Mouse (Mus musculus): Measurements from ENCODE around the gene Gm28048. TPM values are rescaled to one million over a fixed set of nuclear protein-coding genes. Genes with fewer than 3 reads are reported as not detected.

The Gm28048 gene
- polyA plus RNA-seq, 1 experiment from 2014 or later, result 14.6 TPM

DNA sequence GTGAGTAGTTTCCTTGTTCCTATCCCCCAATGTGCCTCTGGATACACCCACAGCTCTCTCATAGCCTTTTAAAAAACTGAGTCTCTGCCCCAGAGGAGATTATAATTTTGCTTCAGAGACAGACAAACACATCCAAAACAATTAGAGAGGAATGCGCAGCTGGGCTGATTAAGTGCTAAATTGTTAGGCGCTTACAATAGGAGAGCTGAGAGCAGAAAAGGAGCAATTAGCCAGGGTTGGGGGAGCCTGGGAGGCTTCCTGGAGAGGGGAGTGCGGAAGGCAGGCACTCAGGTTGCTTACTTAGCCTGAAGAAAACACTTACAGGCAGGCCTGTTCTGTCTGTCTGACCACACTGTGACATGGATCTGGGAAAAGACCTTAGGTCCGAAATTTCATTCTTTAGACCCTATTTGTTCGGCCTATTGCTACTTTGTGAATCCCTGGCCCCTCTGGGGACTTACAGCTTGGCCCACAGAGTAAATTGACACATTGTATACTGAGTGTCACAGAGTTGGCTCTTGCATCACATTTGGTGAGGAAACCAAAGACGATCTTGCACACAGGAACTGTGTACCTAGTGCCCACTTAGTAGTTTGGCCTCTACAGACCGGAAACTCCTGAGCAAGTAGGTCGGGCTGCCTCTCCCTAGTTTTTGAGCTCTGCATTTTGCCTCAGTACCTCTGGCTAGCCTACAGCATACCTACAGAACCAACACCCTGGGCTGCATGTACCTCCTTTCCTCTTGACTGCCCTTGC lies 117.4 kb downstream of the Gm28048 start:
- Histone ChIP-seq H3K4me2 (no peak overlapping the region), H3K36me3 (no peaks in the 10 kb centered on the region), H3K4me3 (no peak overlapping the region), H3K9me3 (no peaks in the 10 kb centered on the region), H3K4me1 (peaks cover 14% of the 10 kb centered on the region; the same call in 1 of the 2 replicates), H3K9ac (no peak overlapping the region), H3K27ac (no peak overlapping the region), H3K27me3 (0 out of 2 replicates have a peak, but pooled peaks cover 3% of the 10 kb centered on the region)
- no peak for ATAC-seq (ENCODE audit: borderline replicate concordance, extremely low read depth, low FRiP score, low TSS enrichment)
- 58% methylated on average over 8 of the region's 8 CpGs for WGBS

DNA sequence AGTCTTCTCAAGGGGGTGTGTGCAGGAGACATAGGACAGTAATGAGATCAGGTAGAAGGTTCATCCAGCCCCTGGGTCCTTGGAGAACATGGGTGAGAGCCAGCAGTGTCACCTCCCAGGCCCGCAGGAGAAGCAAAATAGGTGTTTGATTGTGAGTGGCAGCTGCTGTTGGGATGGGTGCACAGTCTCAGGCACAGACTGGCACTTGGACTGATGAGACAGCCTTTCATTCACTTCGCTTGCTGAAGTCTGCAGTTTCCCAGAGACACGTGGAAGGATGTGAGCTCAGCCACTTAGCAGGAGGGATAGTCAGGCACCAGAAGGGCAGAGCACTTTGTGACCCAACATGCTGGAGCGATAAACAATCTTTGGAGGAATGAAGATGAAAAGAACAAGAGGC lies 118.3 kb downstream of the Gm28048 start:
- Histone ChIP-seq H3K9ac (no peak overlapping the region), H3K4me1 (peaks cover 20% of the 10 kb centered on the region), H3K27me3 (peaks cover 8% of the 10 kb centered on the region), H3K27ac (no peak overlapping the region), H3K4me2 (no peak overlapping the region), H3K36me3 (no peaks in the 10 kb centered on the region), H3K4me3 (no peak overlapping the region), H3K9me3 (no peaks in the 10 kb centered on the region)
- ATAC-seq (ENCODE audit: borderline replicate concordance, extremely low read depth, low FRiP score, low TSS enrichment), result no peak
- WGBS, result 48% methylated on average over 4 of the region's 4 CpGs

DNA sequence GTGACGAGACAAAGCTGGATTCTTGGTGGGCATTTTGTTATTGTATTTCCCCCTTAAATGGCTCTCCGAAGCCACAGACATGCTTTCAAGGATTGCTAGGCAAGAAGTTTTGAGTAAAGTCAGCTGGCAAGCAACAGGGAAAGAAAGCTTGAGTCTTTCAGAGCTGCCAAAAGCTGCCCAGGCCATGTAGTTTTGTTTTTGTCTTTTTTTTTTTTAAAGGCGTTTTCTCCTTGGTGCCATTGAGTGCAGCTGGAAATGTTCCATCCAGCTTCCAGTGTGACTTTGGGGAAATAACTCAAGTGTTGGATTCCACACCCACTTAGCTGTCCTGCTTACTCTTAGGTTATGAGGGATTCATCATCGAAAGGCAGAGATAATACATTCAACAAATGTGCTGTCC lies 120.6 kb downstream of the Gm28048 start:
- H3K9me3 ChIP-seq, result no peaks in the 10 kb centered on the region
- ATAC-seq (ENCODE audit: borderline replicate concordance, extremely low read depth, low FRiP score, low TSS enrichment), result no peak
- H3K27ac ChIP-seq, result no peak overlapping the region
- H3K4me1 ChIP-seq, result peaks cover 24% of the 10 kb centered on the region
- H3K4me2 ChIP-seq, result peak overlapping the region; percentile 95; the same call in 1 of the 2 replicates
- H3K9ac ChIP-seq, result no peak overlapping the region
- WGBS, result 56% methylated on average over 4 of the region's 4 CpGs
- no peak overlapping the region for H3K4me3 ChIP-seq
- H3K27me3 ChIP-seq, result peaks cover 12% of the 10 kb centered on the region
- no peaks in the 10 kb centered on the region for H3K36me3 ChIP-seq

DNA sequence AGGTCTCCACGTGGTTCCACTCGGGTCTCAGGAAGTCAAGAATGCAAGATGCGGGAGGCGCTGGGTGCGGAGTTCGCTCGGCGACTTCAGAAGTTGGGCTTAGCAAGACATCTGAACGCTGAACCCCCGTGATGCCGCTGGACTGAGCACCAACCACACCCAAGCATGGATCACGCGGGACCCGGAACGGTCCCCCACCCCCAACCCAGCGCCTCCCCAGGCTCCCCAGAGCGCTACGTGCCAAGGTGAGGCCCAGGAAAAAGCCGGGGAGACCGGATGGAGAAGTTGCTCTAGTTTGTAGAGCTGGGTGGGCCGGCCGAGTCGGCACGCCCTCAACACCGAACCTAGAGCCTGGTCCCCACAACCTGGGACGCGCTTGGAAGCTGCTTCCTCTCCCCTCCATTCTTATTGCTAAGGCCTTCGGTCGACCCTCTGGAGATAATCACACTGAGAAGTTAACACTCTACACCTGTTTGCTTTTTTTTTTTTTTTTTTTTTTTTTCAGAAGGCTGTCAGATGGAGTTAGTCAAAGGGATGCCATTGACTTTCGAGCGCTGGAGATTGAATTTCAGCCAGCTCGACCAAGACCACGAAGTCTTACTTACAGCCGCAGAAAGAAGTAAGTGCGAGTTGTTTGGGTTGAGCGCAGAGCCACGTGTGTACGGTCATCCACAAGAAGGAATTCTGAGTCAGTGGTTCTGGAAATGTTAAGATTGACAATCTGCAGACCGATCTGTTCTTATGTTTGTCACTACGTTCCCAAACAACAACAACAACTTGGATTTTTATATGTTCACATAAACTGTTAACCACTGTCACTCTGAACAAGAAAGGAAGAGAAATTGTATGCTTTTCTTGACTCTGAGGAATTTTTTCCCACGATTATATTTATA lies 121.3 kb downstream of the Gm28048 start, which contains the start of gene B3gnt2:
Gene B3gnt2 (minus strand): TSS at position 627 of the 893 bp plus-strand sequence.
- peak; percentile 22; the same call in 1 of the 2 replicates for ATAC-seq (ENCODE audit: borderline replicate concordance, extremely low read depth, low FRiP score, low TSS enrichment)
- peaks cover 24% of the 10 kb centered on the region for H3K4me1 ChIP-seq
- H3K4me3 ChIP-seq, result peak within 1 kb of the TSS; percentile 81
- H3K27ac ChIP-seq, result peak within 1 kb of the TSS; percentile 89
- H3K9me3 ChIP-seq, result no peaks in the 10 kb centered on the region
- no peaks in the 10 kb centered on the region for H3K36me3 ChIP-seq
- WGBS, result 4% methylated on average over 41 of the region's 41 CpGs
- peak within 1 kb of the TSS; percentile 95 for H3K4me2 ChIP-seq
- H3K9ac ChIP-seq, result peak within 1 kb of the TSS; percentile 71
- peaks cover 12% of the 10 kb centered on the region for H3K27me3 ChIP-seq

DNA sequence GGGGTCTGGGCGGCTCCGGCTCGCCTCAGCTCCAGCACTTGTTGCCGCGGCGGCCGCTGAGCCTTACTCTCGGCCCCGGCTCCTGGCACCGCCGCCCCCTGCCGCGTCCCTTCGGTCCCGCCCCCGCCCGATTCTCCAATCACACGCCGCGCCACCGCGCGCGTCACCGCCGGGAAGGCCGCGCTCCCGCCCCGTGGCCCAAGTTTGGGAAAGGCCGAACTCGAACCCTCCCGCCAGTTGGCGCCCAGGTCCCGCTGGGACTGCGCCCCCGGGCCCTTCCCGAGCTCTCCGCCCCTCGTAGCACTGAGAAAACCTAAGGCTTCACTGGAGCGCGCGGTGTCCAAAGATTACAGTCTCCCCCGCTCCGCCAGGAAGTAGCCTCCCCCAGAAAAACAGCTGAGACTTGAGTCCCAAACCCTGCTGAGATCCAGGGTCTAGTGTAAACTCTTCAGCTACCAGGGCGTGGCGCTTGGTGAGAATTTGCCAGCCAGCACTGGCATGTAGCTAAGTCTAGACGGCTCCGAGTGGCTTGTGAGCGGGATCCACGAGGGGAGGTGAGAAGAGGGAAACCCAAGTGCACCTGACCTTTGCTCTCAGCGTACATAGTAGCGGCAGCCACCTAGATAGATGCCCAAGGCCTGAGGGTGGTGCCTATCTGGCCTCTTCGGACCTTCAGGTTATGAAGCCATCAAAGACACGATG lies 122.1 kb downstream of the Gm28048 start:
- ATAC-seq (ENCODE audit: borderline replicate concordance, extremely low read depth, low FRiP score, low TSS enrichment), result peak; percentile 93
- peaks cover 12% of the 10 kb centered on the region for H3K27me3 ChIP-seq
- peak overlapping the region; percentile 81 for H3K4me3 ChIP-seq
- H3K9me3 ChIP-seq, result no peaks in the 10 kb centered on the region
- H3K36me3 ChIP-seq, result no peaks in the 10 kb centered on the region
- H3K4me1 ChIP-seq, result peaks cover 24% of the 10 kb centered on the region
- H3K4me2 ChIP-seq, result peak overlapping the region; percentile 95
- peak overlapping the region; percentile 71 for H3K9ac ChIP-seq
- H3K27ac ChIP-seq, result peak overlapping the region; percentile 89
- under 1% methylated on average over 55 of the region's 55 CpGs for WGBS

DNA sequence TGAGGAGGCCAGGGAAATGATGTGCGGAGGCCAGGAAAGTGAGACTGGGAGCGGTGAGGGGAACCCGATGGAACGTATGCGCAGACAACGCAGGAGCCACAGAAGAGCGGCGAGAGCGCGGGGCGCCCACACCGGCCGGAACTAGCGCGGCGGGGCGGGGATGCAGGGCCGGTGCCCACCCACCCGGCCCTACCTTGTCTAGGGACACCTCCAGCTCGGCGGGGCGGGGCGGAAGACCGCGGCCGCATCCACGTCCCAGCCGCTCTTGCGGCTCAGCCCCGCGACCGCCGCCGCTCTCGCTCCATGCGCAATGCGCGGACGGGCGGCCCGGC lies 122.6 kb downstream of the Gm28048 start:
- peak overlapping the region; percentile 71 for H3K9ac ChIP-seq
- ATAC-seq (ENCODE audit: borderline replicate concordance, extremely low read depth, low FRiP score, low TSS enrichment), result peak; percentile 69
- H3K36me3 ChIP-seq, result no peaks in the 10 kb centered on the region
- peaks cover 12% of the 10 kb centered on the region for H3K27me3 ChIP-seq
- H3K4me1 ChIP-seq, result peaks cover 24% of the 10 kb centered on the region
- peak overlapping the region; percentile 89 for H3K27ac ChIP-seq
- H3K9me3 ChIP-seq, result no peaks in the 10 kb centered on the region
- peak overlapping the region; percentile 81 for H3K4me3 ChIP-seq
- H3K4me2 ChIP-seq, result peak overlapping the region; percentile 95
- WGBS, result under 1% methylated on average over 32 of the region's 41 CpGs

DNA sequence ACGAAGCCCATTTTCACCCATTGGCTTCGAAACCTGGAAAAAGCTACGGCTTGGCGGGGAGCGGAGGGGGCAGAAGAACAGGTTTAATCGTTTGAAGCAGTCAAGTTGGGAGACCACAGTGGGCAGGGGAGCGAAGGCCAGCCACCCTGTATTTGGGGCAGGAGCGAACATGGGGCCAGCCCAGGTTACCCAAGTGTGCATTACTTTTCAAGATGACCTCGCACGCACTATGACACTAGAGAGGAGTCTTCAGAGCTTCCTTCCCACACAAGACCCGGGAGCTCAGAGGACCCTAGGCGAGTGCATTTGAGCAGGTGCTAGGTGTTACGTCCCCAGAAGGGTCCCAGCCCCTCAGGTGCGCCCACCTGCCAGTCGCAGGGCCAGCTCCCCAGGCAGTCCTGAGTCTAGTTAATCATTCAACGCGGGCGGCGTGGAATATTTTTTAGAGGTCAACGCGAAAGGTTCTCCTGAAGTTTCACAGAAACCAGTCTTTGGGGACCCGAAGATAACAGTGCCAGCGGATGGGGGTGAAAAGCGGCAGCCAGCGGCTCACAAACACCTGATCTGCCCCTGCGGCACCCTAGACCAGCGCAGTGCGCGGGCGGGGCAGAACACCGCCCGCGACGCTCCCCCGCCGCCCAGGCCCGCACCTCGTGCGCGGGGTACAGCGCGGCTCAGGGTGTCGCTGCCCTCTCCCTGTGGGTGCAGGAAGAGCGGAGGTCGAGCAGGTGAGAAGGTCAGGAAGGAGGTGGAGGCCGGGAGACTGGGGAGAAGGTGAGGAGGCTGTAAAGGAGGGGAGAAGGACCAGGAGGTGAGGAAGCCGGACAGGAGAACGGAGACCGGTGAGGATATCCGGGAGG lies 123.2 kb downstream of the Gm28048 start:
- peaks cover 12% of the 10 kb centered on the region for H3K27me3 ChIP-seq
- peak overlapping the region; percentile 89 for H3K27ac ChIP-seq
- peaks cover 23% of the 10 kb centered on the region for H3K4me1 ChIP-seq
- peak overlapping the region; percentile 81 for H3K4me3 ChIP-seq
- H3K9me3 ChIP-seq, result no peaks in the 10 kb centered on the region
- WGBS, result 2% methylated on average over 50 of the region's 50 CpGs
- peak overlapping the region; percentile 71 for H3K9ac ChIP-seq
- no peaks in the 10 kb centered on the region for H3K36me3 ChIP-seq
- peak overlapping the region; percentile 95 for H3K4me2 ChIP-seq
- ATAC-seq (ENCODE audit: borderline replicate concordance, extremely low read depth, low FRiP score, low TSS enrichment), result 0 out of 2 replicates have a peak, but pooled peaks have one; percentile 8

DNA sequence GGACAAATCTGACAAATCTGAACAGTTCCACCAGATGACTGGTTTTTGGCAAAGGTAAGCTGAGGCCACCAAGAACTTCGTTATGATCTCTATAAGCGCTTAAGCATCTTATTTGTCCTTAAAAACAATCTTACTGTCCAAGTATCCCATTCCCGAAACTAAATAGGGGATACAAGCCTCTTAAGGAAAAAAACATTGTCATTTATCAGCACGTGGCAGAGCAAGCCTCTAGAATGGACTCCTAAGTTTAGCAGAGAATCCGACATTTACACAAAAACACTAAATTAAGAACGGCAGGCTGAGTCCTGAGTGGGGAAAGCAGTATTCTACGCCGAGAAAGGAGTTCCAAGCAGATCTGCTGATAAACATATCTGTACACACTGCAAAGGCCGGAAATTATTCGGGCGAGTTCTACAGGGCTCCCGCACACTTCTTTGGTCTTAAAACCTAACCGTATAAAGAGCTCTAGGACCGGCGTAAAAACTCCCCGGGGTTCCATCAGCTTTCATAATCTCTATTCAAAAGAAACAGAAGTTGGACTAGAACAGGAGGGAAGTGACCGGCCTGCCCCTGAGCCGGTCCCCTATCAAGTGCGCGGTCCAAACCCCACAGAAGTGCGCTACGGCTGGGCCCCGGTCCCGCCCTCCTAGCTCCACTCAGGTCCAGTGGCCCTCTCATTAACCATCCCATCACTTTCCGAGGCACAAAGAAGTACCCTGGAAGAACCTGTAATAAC lies 124.0 kb downstream of the Gm28048 start:
- peaks cover 12% of the 10 kb centered on the region for H3K27me3 ChIP-seq
- H3K4me1 ChIP-seq, result peaks cover 29% of the 10 kb centered on the region
- no peak for ATAC-seq (ENCODE audit: borderline replicate concordance, extremely low read depth, low FRiP score, low TSS enrichment)
- H3K9ac ChIP-seq, result peak overlapping the region; percentile 71
- H3K4me3 ChIP-seq, result peak overlapping the region; percentile 81
- H3K27ac ChIP-seq, result no peak overlapping the region
- 16% methylated on average over 25 of the region's 25 CpGs for WGBS
- no peaks in the 10 kb centered on the region for H3K9me3 ChIP-seq
- peak overlapping the region; percentile 95 for H3K4me2 ChIP-seq
- no peaks in the 10 kb centered on the region for H3K36me3 ChIP-seq

DNA sequence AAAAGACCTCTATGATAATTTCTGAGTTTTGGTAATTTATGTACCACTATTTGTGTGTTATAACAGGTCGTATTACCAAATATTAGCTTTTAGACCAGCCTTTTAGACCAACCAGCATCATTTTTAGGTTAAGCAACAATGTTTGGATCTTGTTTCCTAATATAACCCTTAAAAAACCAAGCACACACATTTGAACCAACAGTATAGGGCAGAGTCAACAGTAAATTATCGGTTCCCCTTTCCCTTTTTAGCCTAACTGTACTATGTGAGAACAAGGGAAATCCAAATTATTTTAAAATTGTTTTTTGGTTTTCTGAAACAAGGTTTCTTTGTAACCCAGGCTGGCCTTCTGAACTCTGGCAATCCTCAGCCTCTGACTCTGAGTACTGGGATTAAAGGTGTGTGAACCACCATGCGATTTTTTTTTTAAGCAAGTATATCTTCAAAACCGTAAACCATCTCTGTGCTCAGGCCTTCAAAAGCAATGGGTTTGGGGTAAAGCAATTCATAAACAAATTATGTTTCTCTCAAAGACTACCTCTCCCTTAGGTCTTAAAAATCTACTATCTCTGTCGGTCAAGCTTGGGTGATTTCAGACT lies 124.7 kb downstream of the Gm28048 start:
- Histone ChIP-seq H3K4me1 (peaks cover 29% of the 10 kb centered on the region), H3K4me3 (no peak overlapping the region), H3K4me2 (peak overlapping the region; percentile 95), H3K36me3 (no peaks in the 10 kb centered on the region), H3K27me3 (peaks cover 9% of the 10 kb centered on the region), H3K9me3 (no peaks in the 10 kb centered on the region), H3K27ac (no peak overlapping the region), H3K9ac (0 out of 2 replicates have a peak overlapping the region, but pooled peaks have one; percentile 71)
- no peak for ATAC-seq (ENCODE audit: borderline replicate concordance, extremely low read depth, low FRiP score, low TSS enrichment)
- WGBS, result 84% methylated on average over 5 of the region's 5 CpGs

DNA sequence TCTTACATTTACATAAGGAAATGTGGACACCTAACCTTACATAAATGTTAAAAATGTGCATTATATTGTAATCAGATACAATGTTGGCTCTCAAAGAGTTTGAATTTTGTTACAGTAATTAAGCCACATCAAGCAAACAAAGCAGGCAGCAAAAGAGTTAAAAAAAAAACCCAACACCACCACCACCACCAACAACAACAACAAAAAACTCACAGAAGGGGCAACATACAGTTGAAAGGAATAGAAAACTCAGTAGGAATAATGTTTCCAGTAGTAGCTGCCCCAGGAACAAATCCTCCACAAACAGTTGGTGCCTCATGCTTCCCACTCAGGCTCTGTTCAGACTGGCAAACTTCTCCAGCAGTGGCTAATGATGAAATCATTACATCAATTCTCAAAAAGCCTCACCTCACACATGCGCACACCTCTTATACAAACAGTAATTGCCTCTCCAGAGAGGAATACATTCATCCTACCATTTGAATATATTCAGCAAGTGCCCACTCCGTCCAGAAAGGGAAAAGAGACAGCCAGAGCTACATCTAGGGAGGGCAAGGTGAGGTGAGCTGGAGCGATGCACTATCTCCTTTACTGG lies 125.4 kb downstream of the Gm28048 start:
- no peaks in the 10 kb centered on the region for H3K36me3 ChIP-seq
- 71% methylated on average over 3 of the region's 3 CpGs for WGBS
- H3K4me2 ChIP-seq, result no peak overlapping the region
- H3K4me1 ChIP-seq, result peaks cover 29% of the 10 kb centered on the region
- H3K9me3 ChIP-seq, result no peaks in the 10 kb centered on the region
- no peak for ATAC-seq (ENCODE audit: borderline replicate concordance, extremely low read depth, low FRiP score, low TSS enrichment)
- no peak overlapping the region for H3K27ac ChIP-seq
- peaks cover 9% of the 10 kb centered on the region for H3K27me3 ChIP-seq
- H3K4me3 ChIP-seq, result no peak overlapping the region
- no peak overlapping the region for H3K9ac ChIP-seq
